Mouse (Mus musculus) left cerebral cortex, adult 18-20 months (tissue): ENCODE measurements at regions not wholly inside any gene's neighbourhood (a gene's known extent, or its start where the extent isn't known, plus 50 kb on each side); places are given as distances from the start of the nearest gene placed in this dataset.

Experiments used
- DNase-seq, 2 experiments: peaks; one replicate each; pipeline ENCODE4 v3.0.0; 2021 to 2022; ENCODE audit warnings: low spot score in 2 of 2, mixed read lengths in 1 of 2

DNA sequence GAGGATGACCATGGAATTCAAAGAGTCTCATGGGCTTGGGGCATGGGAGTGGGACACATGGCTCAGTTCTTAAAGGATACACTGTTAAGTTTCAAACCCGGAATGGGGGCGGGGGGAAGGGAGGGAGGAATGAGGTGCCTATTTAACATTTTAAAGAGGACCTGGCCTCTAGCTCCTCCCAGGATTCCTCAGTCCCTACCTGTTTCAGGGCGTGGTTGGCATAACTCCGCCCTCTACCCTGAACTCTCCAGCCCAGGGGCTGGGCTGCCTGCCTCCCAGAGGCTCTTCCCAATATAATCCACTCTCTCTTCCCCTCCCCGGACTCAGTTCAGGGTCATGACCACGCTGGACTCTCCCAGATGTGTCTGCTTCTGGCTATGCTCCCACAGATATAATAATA is 108.0 kb downstream of the 2410131K14Rik start:
- DNase-seq: no peak

DNA sequence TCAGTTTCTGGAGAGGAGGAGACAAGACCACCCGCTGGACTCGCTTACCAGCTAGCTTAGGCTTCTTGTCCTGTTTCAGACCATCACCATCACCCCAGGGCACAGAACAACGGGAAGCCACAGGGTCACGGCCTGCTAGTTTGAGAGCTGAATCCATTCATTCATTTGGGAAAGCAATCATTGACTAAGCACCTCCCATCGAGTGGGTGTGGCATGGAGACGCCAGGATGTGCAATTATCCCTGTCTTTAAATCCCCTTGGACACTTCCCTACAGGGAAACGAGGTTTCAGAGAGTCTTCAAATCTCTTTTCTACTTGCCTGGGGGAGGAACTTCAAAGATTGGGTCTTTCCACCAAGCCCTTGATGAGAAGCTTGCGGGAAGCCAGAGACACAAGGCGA is 108.7 kb downstream of the 2410131K14Rik start:
- DNase-seq: no peak

DNA sequence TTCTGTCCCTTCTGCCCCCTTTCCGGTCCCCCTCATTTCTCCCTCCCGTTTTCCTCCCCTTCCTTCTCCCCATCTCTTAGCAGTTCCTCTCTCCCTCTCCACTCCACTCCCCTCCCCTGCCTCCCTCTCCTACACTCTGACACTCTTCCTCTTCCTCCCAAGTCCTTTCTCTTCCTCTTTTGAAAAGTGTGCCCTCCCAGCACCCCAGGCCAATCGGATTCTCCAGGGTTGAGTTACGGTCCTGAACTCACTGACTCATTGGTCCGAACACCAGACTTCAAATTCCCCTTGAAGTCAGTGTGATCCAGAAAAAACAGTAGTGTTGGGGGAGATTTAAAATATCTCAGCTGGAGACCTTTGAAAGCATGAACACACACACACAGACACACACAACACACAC is 109.1 kb downstream of the 2410131K14Rik start:
- DNase-seq: no peak

DNA sequence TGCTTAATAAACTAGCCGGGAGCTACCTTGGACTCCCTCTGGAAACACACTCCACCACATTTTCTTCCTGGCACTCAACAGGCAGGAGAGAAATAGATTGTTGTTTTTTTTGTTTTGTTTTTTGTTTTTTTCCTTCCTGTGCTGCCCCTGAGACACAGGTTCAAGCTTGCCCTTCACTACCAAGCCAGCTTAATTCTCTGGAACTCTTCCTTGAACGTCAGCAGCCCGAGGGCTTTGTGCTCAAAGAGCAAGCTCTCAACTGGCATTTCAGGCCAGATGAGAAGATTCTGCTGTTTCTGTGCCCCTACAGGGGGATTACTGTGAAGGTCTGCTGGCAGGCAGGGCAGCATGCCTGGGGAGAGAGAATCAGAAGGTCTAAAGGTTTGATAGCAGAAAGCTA is 109.8 kb downstream of the 2410131K14Rik start:
- no peak for DNase-seq

DNA sequence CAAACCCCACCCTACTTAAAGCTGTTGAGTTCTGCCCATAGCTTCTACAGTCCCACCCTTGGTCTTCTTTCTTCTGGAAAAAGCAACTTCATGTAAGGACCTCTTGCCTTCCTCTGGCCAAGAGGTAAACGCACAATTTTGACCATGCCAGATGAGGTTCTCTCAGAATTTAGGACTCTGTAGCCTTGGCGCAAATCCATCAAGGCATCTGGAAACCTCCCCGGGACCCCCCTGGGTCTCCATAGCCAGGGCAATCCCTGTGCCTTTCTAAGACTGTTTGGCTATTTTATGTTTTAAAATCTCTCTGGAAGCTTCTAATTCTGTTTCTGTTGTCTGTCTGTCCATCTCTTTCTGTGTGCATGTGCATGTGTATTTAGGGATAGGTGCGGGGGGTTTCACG is 110.3 kb downstream of the 2410131K14Rik start:
- no peak for DNase-seq

DNA sequence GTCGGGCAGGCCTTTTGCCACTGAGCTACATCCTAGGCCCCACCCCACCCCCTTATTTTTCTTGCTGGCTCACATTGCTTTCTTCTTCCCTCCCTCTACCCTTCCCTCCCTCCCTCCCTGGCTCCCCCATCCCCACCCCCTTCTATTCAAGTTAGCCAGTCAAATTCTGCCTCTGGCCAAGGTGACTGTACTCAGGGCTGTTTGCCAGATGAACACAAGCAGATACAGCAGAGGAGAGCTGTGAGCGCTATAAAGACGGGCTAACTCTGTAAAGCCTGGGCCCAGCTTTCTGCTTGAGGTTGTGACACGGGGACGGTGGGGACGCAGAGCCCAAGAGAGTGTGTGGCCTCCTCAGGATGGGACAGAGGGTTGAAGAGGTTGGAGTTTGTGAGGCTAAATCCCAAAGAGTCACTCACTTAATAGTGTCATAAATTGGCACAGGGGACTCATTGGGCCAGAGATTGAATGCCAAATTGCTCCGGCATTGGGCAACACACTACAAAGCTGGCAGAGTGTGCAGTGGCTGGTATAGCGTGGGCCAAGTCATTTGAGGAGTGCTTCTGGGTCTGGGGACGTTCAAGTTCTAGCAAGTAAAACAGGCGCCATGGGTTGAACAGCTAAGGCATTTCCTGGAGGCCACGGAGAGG is 110.8 kb downstream of the 2410131K14Rik start:
- DNase-seq: no peak

DNA sequence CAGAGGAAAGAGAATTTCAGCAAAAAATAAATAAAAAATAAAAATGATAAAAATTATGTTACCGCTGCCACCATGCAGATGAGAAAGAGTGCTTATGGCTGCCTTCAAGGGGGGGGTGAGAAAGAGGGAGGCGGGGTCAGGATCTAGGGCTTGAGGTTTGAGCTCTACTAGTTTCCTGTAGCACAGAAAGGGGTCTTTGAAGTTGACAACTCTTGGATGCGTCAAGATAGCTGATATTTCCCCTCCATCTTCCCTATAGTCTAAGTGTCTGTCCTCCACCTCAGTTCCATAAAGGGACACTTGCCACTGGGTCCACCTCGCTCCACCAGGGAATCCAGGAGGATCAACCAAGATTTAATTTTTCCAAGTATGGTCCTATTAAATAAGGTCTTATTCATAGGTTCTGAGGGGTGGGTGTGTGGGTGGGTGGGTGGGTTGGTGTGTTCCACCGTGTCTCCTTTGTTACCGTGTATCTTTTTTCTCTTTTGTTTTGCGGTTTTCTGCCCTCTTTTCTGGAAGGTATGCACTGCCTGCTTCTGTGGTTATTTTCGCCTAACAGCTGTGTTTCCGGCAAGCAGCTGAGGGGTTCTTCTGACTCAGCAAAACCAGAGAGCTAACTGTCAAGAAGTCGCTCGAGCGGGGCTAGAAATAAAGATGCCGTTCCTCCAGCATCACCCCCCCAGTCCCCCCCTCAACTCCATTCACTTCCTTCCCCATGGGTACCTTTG is 114.8 kb downstream of the 2410131K14Rik start:
- DNase-seq: no peak

DNA sequence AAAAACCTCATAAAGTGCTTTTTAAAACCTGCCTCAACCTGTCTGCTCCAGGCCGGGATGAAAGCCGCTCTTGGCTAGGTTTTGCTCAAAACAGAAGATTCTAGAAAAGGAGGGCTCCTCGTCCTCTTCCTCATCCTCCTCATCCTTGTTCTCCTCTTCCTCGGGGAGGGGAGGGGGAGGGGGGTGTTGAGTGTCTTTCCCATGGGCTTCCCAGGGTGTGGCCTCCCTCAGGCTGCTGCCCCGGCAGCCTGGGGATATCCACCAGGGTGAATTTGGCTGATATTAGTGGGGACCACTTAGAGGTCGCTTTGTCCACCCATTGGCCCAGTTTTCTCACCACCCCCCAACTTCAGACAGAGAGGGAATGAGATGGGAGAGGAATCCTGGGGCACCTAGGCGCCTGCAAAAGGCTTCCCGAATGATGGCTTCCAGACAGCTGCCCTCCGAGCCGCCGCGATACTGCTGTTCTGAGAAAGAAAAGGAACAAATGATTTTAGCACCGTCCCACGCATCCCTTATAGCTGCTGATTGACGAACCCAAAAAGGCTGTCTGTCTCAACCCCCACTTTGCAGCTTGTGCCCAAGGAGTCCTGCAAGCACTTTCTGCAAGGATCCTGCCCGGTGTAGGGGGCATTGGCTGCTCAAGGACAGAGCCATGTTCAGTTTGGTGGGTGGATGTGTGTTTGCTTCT is 115.5 kb downstream of the 2410131K14Rik start:
- no peak for DNase-seq

DNA sequence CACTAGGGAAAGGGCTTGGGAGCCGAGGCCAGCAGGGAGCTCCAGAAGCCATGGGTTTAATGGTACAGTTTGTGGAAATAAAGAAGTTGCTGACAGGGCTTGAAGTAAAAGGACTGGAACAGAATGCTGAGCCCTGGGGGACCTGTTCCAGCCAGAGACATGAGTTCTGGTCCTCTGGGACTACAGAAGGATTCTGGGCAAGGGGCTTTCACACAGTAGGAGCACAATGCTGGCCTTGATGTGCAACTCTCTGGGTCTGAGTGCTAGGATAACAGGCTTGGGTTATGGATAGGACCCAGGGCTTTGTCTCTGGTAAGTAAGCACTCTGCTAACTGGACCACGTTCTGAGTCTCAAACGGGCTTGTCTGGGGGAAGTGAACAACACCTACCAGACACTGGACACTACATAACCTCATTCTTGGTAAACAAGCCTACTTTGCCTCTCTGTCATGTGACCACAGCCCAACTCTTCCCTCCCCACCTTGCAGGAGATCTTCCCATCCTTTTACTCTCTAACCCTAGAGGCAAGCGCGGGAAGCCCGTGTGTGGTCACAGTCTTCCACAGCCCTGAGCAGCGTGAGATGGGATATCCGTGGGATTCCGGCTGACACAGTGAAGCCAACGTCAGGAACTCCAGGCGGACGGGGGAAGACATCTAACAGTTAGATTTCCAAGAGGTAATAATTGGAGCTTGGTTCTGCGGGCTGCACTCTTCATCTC is 116.3 kb downstream of the 2410131K14Rik start:
- DNase-seq: no peak

DNA sequence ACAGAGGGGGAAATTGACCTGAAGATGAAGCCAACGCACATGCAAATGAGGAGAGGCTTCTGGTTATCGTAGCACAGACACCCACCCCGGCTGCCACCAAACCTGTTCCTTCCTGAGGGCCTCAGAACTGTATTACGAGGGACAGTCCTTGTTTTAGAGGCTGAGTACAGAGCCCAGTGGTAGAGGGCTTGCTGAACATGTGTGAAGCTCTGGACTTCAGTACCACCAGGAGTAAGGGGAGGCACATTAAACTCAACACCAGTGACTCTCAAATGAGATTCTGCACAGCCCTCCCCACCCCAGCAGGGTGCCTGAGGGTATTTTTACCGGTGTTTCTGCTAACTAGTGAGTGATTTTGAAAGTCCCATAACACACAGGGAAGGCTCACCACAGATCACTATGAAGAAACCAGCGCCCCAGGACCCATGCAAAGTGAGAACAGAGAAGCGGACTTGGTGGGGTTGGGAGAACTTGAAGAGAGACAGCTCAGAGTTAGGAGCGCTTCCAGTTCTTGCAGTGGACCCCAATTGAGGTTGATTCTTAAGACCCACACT is 116.9 kb downstream of the 2410131K14Rik start:
- DNase-seq: no peak

DNA sequence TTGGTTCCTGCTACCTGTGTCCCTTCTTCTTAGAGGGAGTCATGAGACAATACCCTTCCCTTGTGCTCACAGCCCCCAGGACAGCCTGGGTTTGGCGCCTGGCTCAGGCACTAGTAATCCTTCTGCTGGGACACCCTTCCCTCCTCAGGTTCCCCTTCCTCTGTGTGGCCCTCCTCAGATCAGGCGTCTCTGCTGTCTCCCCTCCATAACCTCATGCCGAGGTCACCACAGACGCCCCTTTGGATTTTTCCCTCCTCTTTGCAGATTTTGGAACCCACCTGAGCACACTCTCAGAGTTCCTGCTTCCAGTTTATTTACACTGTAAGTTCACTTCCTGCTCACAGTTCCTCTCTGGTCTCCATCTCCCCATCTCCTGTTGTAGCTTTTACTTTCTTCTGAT is 117.7 kb downstream of the 2410131K14Rik start:
- DNase-seq: no peak

DNA sequence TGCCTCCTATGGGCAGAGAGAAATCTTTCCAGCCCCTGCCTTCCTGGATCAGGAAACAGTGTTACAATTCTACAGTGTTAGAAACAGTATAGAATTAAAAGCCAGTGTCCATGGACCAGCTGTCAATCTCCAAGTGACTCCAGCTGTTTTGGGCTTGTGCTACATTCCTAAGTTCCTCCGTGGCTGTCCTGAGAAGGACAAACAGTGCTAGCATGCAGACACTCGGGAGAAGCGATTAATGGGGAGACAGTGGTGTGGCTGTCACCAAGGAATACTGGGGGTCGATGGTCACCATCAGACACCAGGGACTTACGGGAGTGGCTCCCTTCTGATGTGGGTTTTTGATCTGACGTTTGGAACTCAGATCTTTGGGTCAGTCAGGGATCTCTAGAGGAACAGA is 118.1 kb downstream of the 2410131K14Rik start:
- no peak for DNase-seq

DNA sequence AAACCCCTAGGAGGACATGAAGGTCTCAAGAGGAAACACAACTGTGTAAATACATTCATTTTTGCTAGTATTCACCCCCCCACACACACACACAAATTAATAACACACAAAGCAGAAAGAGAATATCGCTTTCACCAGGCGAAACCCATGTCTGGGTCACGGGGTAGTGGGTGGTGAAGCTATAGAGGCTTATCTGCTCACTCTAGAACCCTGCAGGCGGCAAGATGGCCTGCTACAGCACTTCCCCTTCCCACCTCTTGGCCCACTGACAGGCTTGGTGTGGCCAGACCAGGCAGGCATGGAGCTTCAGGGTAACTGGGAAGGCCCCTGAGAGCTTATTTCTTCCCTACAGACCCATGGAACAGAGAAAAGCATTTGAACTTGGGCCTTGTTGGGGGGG is 119.6 kb downstream of the 2410131K14Rik start:
- DNase-seq: no peak

DNA sequence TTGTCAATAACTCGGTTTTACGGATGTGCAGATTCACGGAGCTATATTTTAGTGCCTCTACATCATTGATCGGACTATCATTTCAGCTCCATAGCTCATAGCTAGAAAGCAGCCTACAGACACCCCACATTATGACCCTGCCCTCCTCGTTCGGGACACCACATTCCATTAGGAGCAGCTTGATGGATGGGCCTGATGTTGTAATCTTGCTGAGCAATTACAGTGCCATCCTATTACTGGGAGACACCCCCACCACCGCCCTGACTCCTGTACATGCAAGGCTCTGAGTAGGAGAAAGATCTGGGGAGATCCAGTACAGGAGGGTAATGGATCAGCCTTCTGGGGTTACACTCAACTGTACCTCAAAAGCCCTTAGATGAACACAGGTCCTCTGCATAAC is 120.2 kb downstream of the 2410131K14Rik start:
- no peak for DNase-seq

DNA sequence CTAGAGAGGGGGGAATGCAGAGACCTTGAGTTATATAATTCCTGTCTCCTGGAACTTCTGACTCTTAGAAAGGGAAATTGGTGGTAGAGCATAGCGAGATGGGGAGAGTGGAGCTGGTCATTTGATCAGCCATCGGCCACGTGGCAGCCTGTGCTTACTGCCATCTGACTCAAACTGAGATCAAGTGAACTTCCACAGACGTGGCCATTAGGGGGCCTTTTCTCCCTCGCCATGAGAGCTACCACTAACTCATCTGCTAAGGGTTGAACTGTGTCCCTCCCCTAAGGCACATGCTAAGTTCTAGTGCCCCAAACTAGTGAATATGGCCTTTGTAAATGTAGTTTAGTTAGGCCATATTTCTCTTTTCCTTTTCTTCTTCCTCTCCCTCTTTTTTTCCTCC is 120.6 kb downstream of the 2410131K14Rik start:
- DNase-seq: no peak

DNA sequence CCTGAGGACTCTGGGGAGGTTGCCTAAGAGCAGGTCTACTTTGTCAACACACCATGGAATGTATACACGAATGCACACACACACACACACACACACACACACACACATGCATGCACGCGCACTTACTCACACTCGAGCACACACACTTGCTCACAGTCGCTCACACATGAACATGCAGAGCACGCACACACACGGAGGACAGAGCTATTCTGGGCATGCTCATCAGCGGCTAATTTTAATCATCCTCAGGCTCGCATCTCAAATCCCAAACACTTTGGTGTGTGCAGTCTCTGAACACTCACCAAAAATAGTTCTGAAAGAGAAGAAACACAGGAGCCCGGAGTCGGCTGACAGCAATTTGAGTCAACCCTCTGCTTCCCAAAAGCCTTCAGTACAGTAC is 122.0 kb downstream of the 2410131K14Rik start:
- peak in 1 of 2 experiments; percentile 35 for DNase-seq

DNA sequence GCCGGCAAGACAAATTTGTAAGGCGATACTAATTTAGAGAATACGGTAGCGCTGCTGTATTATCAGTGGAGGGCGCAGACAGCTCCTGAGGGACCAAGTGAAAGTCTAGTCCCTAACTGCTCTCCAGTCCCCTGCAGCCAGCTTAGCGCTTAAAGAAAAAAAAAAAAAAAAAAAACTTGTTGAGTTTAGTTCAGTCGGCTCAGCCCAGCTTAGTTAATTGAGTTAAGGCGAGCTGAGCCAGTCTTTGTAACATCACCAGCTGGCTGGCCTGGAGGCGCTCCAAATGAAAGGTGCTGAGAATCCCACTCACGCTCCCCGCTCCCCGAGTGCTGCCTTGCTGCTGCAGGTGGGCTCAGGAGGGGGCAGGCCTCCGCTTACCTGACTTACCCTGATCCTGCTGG is 128.6 kb downstream of the 2410131K14Rik start:
- DNase-seq: peak; percentile 39 to 50

DNA sequence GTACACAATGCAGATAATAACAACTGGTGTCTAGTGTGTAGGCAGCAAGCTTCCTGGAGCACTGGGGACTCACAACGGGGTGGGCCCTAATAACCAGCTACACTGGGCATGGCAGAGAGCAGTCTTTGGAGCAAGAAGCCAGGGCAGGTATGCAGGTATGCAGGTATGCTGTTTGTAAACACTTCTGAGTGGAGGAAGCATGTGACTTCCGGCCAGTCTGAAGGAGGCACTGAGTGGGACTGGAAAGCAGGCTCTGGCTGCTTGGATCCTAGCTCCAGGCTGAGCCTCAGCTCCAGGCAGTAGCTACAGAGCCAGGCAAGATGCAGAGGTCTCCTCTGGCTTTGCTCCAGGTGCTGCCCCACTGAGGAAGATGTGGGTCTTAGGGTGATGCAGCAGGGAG is 129.9 kb downstream of the 2410131K14Rik start:
- no peak for DNase-seq

DNA sequence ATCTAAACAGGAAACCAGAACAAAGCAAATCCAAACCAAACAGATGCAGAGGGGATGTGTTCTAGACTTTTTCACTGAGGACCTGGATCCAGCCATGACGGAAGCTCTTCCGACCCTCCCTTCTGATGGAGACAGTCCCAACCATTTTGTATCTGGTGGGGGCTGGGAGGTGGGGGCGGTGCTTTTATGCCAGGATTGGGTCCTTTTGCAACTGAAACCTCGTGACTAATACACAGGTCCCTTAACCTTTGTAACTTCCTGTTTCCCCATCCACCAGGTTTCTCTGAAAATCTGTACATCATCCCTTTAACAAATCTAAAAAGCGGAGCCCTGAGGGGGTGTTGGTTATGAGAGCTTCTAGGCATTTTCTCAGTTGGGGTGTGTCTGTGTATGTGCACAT is 130.9 kb downstream of the 2410131K14Rik start:
- no peak for DNase-seq

DNA sequence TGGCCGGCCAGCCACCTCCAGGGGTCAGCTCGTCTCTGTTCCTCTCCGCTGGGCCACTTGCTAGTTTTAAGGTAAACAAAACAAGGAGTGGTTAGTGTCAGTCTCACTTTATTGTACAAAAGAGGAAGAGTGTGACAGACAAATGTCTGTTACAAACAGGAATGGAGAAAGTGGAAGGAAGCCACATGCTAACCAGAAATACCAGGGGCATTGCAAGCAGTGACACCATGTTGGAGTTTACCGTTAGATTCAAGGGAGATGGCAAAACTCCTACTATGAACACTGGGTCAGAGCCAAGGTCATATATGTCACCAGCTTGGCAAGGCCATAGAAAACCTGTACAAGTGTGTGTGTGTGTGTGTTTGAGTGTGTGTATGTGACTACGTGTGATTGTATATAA is 131.5 kb downstream of the 2410131K14Rik start:
- DNase-seq: no peak

DNA sequence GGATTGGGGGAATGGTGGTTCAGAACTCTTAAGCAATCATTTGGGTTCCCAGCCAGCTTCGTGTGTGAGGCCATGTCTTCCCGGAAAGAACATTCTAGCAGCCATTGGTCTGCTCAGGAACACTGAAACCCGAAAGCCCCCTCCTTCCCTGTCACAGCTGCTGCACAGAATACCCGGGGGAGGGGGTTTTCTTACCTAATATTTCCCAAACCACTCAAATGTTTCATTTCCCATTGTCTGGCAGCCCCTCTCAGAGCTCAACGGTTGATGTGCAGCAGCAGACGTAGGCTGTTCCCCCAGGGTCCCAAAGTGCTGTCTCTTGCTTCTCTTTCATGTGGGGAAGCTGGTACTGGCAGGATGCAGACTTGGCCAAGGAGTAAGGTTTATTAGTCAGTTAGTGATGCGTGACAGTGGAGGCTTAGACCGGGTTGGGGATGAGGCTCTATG is 132.4 kb downstream of the 2410131K14Rik start:
- no peak for DNase-seq
